Mouse (Mus musculus) erythroblast, embryonic 14.5 days (primary cell): ENCODE measurements around the gene Arih1. TPM values are rescaled to one million over a fixed set of nuclear protein-coding genes. Genes with fewer than 3 reads are reported as not detected.
A peak's percentile ranks its signal among the peaks of the same experiment; 100 is the strongest.

Experiments used
- H3K27me3 ChIP-seq: 2 replicates; pipeline ENCODE4 v1.6.1; 2012; ENCODE audit warnings: inconsistent platforms; ENCODE audit not compliant: control insufficient read depth
- H3K36me3 ChIP-seq: 2 replicates; pipeline ENCODE4 v1.6.1; 2012; ENCODE audit warnings: mild to moderate bottlenecking, inconsistent platforms; ENCODE audit not compliant: control insufficient read depth
- H3K4me1 ChIP-seq: 2 replicates; pipeline ENCODE4 v1.6.1; 2012; ENCODE audit warnings: inconsistent platforms; ENCODE audit not compliant: control insufficient read depth
- H3K4me3 ChIP-seq: replicated peaks from 2 replicates; pipeline ENCODE3; 2012; ENCODE audit warnings: moderate library complexity, mild to moderate bottlenecking, inconsistent platforms
- H3K9me3 ChIP-seq: 2 replicates; pipeline ENCODE4 v1.6.1; 2012; ENCODE audit warnings: low read length, inconsistent platforms, mixed read lengths; ENCODE audit not compliant: control insufficient read depth
- GATA1 ChIP-seq: IDR thresholded peaks from 2 replicates; pipeline ENCODE4 v1.6.1; 2012; ENCODE audit warnings: low read length, inconsistent platforms, mixed read lengths
- TAL1 ChIP-seq: IDR thresholded peaks from 3 replicates; pipeline ENCODE4 v1.6.1; 2012; ENCODE audit warnings: low read length, inconsistent platforms, mixed read lengths
- polyA plus RNA-seq: library from polyadenylated mRNA; stranded (reverse); fragments of >175 nt; gene quantifications from 2 replicates; pipeline ENCODE4 v1.2.3, GENCODE M21; 2012

Gene Arih1
- 2.4 and 3.2 TPM in 2 replicates for polyA plus RNA-seq

- no peaks in the 10 kb centered on the region for H3K9me3 ChIP-seq
- H3K4me1 ChIP-seq: peaks cover 36% of the 10 kb centered on the region
- peak within 1 kb of the TSS; percentile 99 for H3K4me3 ChIP-seq
- H3K36me3 ChIP-seq: peaks cover 10% of the 10 kb centered on the region
- TF ChIP-seq TAL1 (no peak), GATA1 (no peak)
- peaks cover 4% of the 10 kb centered on the region; the same call in 1 of the 2 replicates for H3K27me3 ChIP-seq
Measured at GRCm38 (mm10) chr9:59486549-59487065, at the start of gene Arih1. TSS of gene Arih1 (minus strand) at chr9:59486618.

- H3K27me3 ChIP-seq: peaks cover 11% of the 10 kb centered on the region
- H3K36me3 ChIP-seq: no peaks in the 10 kb centered on the region
- no peak overlapping the region for H3K4me3 ChIP-seq
- no peaks in the 10 kb centered on the region for H3K4me1 ChIP-seq
- H3K9me3 ChIP-seq: no peaks in the 10 kb centered on the region
- TF ChIP-seq TAL1: no peak
- TF ChIP-seq GATA1: no peak
Measured at GRCm38 (mm10) chr9:59533889-59534288, 47.5 kb upstream of the Arih1 start.

- Histone ChIP-seq H3K27me3 (peaks cover 9% of the 10 kb centered on the region), H3K4me1 (no peaks in the 10 kb centered on the region), H3K9me3 (no peaks in the 10 kb centered on the region), H3K4me3 (no peak overlapping the region), H3K36me3 (no peaks in the 10 kb centered on the region)
- TF ChIP-seq TAL1: no peak
- TF ChIP-seq GATA1: no peak
Measured at GRCm38 (mm10) chr9:59533422-59533821, 47.0 kb upstream of the Arih1 start.

- Histone ChIP-seq H3K9me3 (no peaks in the 10 kb centered on the region), H3K4me1 (peaks cover 2% of the 10 kb centered on the region; the same call in 1 of the 2 replicates), H3K4me3 (no peak overlapping the region), H3K36me3 (no peaks in the 10 kb centered on the region), H3K27me3 (no peaks in the 10 kb centered on the region; the same call in none of the 2 replicates)
- TF ChIP-seq TAL1: no peak
- TF ChIP-seq GATA1: no peak
Measured at GRCm38 (mm10) chr9:59531645-59532044, 45.2 kb upstream of the Arih1 start.

- H3K36me3 ChIP-seq: no peaks in the 10 kb centered on the region
- no peak overlapping the region for H3K4me3 ChIP-seq
- peaks cover 2% of the 10 kb centered on the region; the same call in 1 of the 2 replicates for H3K4me1 ChIP-seq
- no peak for TF ChIP-seq GATA1
- no peak for TF ChIP-seq TAL1
- H3K27me3 ChIP-seq: no peaks in the 10 kb centered on the region; the same call in 1 of the 2 replicates
- no peaks in the 10 kb centered on the region for H3K9me3 ChIP-seq
Measured at GRCm38 (mm10) chr9:59528274-59528673, 41.9 kb upstream of the Arih1 start.

GRCm38 (mm10) chr9:59527580-59527979, 41.2 kb upstream of the Arih1 start:
- H3K9me3 ChIP-seq: no peaks in the 10 kb centered on the region
- no peaks in the 10 kb centered on the region; the same call in 1 of the 2 replicates for H3K27me3 ChIP-seq
- no peaks in the 10 kb centered on the region for H3K36me3 ChIP-seq
- TF ChIP-seq TAL1: no peak
- no peak for TF ChIP-seq GATA1
- H3K4me1 ChIP-seq: peaks cover 7% of the 10 kb centered on the region
- H3K4me3 ChIP-seq: no peak overlapping the region

GRCm38 (mm10) chr9:59526727-59527126, 40.3 kb upstream of the Arih1 start:
- Histone ChIP-seq H3K36me3 (no peaks in the 10 kb centered on the region), H3K4me3 (no peak overlapping the region), H3K27me3 (no peaks in the 10 kb centered on the region; the same call in 1 of the 2 replicates), H3K9me3 (no peaks in the 10 kb centered on the region), H3K4me1 (peaks cover 7% of the 10 kb centered on the region)
- TF ChIP-seq GATA1 (no peak), TAL1 (no peak)

GRCm38 (mm10) chr9:59522906-59523305, 36.5 kb upstream of the Arih1 start:
- no peaks in the 10 kb centered on the region for H3K9me3 ChIP-seq
- H3K4me1 ChIP-seq: peaks cover 7% of the 10 kb centered on the region
- H3K27me3 ChIP-seq: no peaks in the 10 kb centered on the region; the same call in 1 of the 2 replicates
- TF ChIP-seq GATA1: no peak
- H3K36me3 ChIP-seq: no peaks in the 10 kb centered on the region
- no peak overlapping the region for H3K4me3 ChIP-seq

- no peak overlapping the region for H3K4me3 ChIP-seq
- H3K27me3 ChIP-seq: peaks cover 7% of the 10 kb centered on the region
- TF ChIP-seq TAL1 (no peak), GATA1 (no peak)
- H3K4me1 ChIP-seq: peaks cover 5% of the 10 kb centered on the region
- H3K9me3 ChIP-seq: no peaks in the 10 kb centered on the region
- H3K36me3 ChIP-seq: no peaks in the 10 kb centered on the region
Measured at GRCm38 (mm10) chr9:59519396-59519795, 33.0 kb upstream of the Arih1 start.

GRCm38 (mm10) chr9:59518976-59519375, 32.6 kb upstream of the Arih1 start:
- TF ChIP-seq TAL1 (no peak), GATA1 (no peak)
- no peaks in the 10 kb centered on the region for H3K36me3 ChIP-seq
- no peaks in the 10 kb centered on the region for H3K9me3 ChIP-seq
- no peak overlapping the region for H3K4me3 ChIP-seq
- H3K4me1 ChIP-seq: peaks cover 5% of the 10 kb centered on the region
- H3K27me3 ChIP-seq: peaks cover 7% of the 10 kb centered on the region
